Mouse (Mus musculus) lung, embryonic 16.5 days (tissue): ENCODE results near the gene Nlrp4f. TPM values are rescaled to one million over a fixed set of nuclear protein-coding genes. Genes with fewer than 3 reads are reported as not detected.
A peak's percentile ranks its signal among the peaks of the same experiment; 100 is the strongest.

Source experiments
- ATAC-seq: fragments of 200-750 bp; cut with Nextera tagmentation; 2 replicates; pipeline ENCODE4 v1.8.0; 2017; ENCODE audit warnings: low read depth, mild to moderate bottlenecking, moderate library complexity
- H3K27ac ChIP-seq: fragments of 300-500 bp; sonication (generic); 2 replicates; pipeline ENCODE4 v1.5.1; 2014; ENCODE audit warnings: mild to moderate bottlenecking, control low read depth, low read length
- H3K27me3 ChIP-seq: fragments of 300-500 bp; sonication (generic); 2 replicates; pipeline ENCODE4 v1.6.1; 2014; ENCODE audit warnings: low read depth, low read length, mixed read lengths; ENCODE audit not compliant: control insufficient read depth, insufficient read depth
- H3K36me3 ChIP-seq: fragments of 300-500 bp; sonication (generic); 2 replicates; pipeline ENCODE4 v1.6.1; 2014; ENCODE audit warnings: low read length; ENCODE audit not compliant: control insufficient read depth, insufficient read depth
- H3K4me1 ChIP-seq: fragments of 300-500 bp; sonication (generic); replicated peaks from 2 replicates; pipeline ENCODE4 v1.6.1; 2014; ENCODE audit warnings: low read length, mixed read lengths; ENCODE audit not compliant: control insufficient read depth, insufficient read depth
- H3K4me2 ChIP-seq: fragments of 300-500 bp; sonication (generic); 2 replicates; pipeline ENCODE4 v1.6.1; 2014; ENCODE audit warnings: low read depth, low read length, control low read depth
- H3K4me3 ChIP-seq: fragments of 300-500 bp; sonication (generic); 2 replicates; pipeline ENCODE4 v1.5.1; 2014; ENCODE audit warnings: mild to moderate bottlenecking, low read length, control low read depth
- H3K9ac ChIP-seq: fragments of 300-500 bp; sonication (generic); 2 replicates; pipeline ENCODE4 v1.6.1; 2014; ENCODE audit warnings: low read length, control low read depth
- H3K9me3 ChIP-seq: fragments of 300-500 bp; sonication (generic); 2 replicates; pipeline ENCODE4 v1.6.1; 2016; ENCODE audit warnings: low read length; ENCODE audit not compliant: control insufficient read depth
- WGBS: fragments of 180-500 bp; shearing (Covaris S2); extraction: QIAGEN DNeasy Blood & Tissue Kit; methylation state at CpG from one replicate; pipeline ENCODE4 v1.1.7; 2014; 5-methylcytosine and 5-hydroxymethylcytosine counted together
- polyA plus RNA-seq: library from polyadenylated mRNA; unstranded; fragments of >200 nt; fragmentation: Nextera tagmentation; extraction: Ambion mirVana; gene quantifications from 2 replicates; pipeline ENCODE4 v1.2.1, GENCODE M21; 2015

Gene Nlrp4f
- not detected in 2 replicates for polyA plus RNA-seq

DNA sequence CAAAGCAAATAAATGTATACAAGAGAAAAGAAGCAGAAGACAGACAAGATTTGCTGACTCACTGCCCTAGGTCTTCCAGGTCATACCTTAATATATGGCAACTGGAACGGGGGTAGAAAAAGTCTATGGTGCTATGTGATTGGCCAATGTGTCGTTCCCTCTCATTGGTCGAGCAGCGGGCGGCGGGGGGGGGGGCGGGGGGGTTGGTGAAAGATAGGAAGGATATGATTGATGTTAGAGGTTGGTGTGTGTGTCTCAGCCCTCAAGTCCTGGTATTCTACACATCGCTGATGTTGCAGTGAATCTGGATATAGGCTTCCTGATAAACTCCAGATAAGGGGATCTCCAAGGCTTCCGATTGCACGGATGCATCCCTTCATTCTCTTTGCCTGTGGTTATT, at the start of gene Nlrp4f:
Gene Nlrp4f, minus strand, starts transcription at position 101 of the 400 bp plus-strand sequence.
- H3K9ac ChIP-seq = no peak within 1 kb of the TSS
- WGBS = 89% methylated on average over 9 of the region's 10 CpGs
- no peaks in the 10 kb centered on the region; the same call in 1 of the 2 replicates for H3K9me3 ChIP-seq
- ATAC-seq = no peak
- no peak within 1 kb of the TSS for H3K4me3 ChIP-seq
- H3K4me1 ChIP-seq = no peaks in the 10 kb centered on the region
- no peaks in the 10 kb centered on the region for H3K27me3 ChIP-seq
- no peaks in the 10 kb centered on the region for H3K36me3 ChIP-seq
- no peak within 1 kb of the TSS for H3K27ac ChIP-seq
- H3K4me2 ChIP-seq = no peak within 1 kb of the TSS

DNA sequence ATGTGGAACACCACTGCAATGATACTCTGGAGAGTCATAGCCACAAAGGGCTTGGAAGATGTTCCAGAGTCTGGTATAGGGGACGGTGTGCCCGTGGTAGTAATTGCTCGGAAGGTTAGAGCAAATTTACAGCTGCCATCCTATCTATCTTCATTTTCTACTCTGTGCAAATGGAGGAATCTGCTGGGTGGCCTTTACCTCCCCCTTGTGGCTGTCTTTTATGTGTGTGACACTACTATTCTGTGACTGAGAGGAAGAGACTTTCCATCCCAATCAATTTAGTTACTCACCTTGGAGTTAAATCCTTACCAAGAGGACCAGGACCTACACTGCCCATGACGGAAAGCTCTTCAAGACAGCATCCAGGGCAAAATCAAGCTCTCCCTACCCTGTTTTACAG, 37.5 kb upstream of the Nlrp4f start:
- no peaks in the 10 kb centered on the region for H3K27me3 ChIP-seq
- ATAC-seq = no peak
- 93% methylated on average over 4 of the region's 4 CpGs for WGBS
- H3K9me3 ChIP-seq = peaks cover 10% of the 10 kb centered on the region
- H3K36me3 ChIP-seq = peaks cover 7% of the 10 kb centered on the region; the same call in 1 of the 2 replicates
- no peak overlapping the region for H3K4me2 ChIP-seq
- H3K9ac ChIP-seq = no peak overlapping the region
- no peak overlapping the region for H3K27ac ChIP-seq
- no peak overlapping the region for H3K4me3 ChIP-seq
- H3K4me1 ChIP-seq = peaks cover 6% of the 10 kb centered on the region; the same call in 1 of the 2 replicates

DNA sequence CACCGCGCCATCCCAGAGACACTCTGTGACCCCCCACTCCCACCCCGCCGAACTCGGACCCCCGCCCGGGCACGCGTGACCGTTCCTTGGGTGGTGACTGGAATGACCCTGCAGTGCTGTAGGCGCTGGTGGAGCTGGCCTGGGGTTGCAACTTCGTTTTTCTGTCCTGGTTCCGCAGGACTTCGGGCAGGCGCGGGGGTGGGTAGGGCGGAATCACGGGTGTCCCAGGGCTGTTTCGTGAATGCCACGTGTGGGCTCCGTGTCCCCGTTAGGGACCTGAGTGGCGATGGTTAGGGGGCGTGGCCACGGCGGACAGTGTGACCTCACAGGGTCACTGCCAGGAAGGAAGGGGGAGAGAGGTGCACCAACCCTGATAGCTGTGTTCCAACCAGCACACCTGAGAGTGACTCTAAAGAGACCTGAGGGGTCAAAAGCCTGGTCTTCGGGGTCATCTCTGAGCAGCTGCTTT, 36.6 kb upstream of the Nlrp4f start:
- Histone ChIP-seq H3K27me3 (no peaks in the 10 kb centered on the region), H3K4me2 (peak overlapping the region; percentile 99), H3K9me3 (peaks cover 10% of the 10 kb centered on the region), H3K4me1 (peaks cover 6% of the 10 kb centered on the region; the same call in 1 of the 2 replicates), H3K9ac (peak overlapping the region; percentile 79; the same call in 1 of the 2 replicates), H3K27ac (no peak overlapping the region), H3K4me3 (peak overlapping the region; percentile 79), H3K36me3 (0 out of 2 replicates have a peak, but pooled peaks cover 2% of the 10 kb centered on the region)
- ATAC-seq = no peak
- 27% methylated on average over 27 of the region's 27 CpGs for WGBS

DNA sequence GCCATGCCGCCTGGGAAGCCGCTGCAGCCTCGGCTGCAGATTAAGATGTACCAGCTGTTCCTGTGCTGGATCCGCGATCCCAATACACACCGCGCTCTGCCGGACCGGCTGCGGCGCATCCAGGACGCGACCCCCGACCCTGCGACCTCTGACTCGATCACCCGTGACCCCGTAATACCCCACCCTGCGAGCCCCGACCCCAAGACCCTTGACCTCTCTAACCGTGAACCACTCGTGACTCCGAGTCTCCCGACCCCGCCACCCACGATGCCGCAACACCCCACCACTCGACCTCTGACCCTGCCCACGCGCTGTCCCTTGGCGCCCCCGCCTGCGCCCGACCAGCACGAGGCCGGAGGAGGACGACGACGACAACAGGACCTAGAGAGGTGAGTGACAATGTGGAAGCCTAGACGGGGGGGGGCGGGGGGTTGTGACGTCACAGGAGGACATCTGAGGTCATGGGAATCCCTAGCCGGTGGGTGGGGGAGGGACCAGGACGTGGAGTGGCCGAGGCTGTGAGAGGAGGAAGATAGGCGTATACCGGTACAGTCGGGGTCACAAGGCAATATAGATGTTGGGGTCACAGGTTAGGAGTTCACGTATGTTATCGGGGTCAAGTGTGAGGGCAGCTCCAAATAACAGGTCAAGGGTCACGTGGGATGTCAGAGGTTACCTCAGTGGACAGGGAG, 36.0 kb upstream of the Nlrp4f start:
- Histone ChIP-seq H3K4me3 (peak overlapping the region; percentile 79), H3K27ac (peak overlapping the region; percentile 97), H3K36me3 (0 out of 2 replicates have a peak, but pooled peaks cover 2% of the 10 kb centered on the region), H3K4me2 (peak overlapping the region; percentile 99), H3K9ac (peak overlapping the region; percentile 79), H3K4me1 (peaks cover 6% of the 10 kb centered on the region; the same call in 1 of the 2 replicates), H3K9me3 (peaks cover 10% of the 10 kb centered on the region), H3K27me3 (no peaks in the 10 kb centered on the region)
- 3% methylated on average over 47 of the region's 51 CpGs for WGBS
- ATAC-seq = peak; percentile 32

DNA sequence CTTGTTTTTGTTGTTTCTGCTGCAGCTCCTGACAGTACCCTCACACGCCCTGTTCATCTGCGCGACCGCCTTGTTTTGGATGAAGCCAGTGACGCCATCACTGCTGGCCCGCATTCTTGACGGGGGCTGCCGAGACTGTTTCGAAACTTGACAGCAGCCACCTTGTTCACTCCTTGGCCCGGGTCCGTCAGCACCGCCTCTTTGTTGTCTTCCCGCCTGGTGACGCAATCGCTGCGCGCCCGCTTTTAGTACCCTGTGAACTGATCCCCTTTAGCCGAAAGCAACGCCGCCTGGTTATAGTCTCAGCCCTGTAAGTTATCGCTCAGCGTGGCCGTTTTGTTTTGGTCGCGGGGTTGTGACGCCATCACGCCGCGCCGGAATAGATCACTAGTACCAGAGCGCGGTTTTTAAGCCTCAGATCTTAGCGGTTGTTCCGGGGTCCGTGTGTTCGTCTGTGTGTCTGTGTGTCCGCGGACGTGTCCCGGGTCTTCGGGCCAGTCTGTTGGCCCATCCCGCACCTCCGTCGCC, 35.4 kb upstream of the Nlrp4f start:
- H3K36me3 ChIP-seq = 0 out of 2 replicates have a peak, but pooled peaks cover 2% of the 10 kb centered on the region
- peak overlapping the region; percentile 79 for H3K4me3 ChIP-seq
- peak overlapping the region; percentile 97 for H3K27ac ChIP-seq
- peak overlapping the region; percentile 99 for H3K4me2 ChIP-seq
- H3K4me1 ChIP-seq = peaks cover 6% of the 10 kb centered on the region; the same call in 1 of the 2 replicates
- H3K9ac ChIP-seq = peak overlapping the region; percentile 79
- H3K27me3 ChIP-seq = no peaks in the 10 kb centered on the region
- ATAC-seq = peak; percentile 90
- peaks cover 9% of the 10 kb centered on the region for H3K9me3 ChIP-seq
- WGBS = 0% methylated on average over 44 of the region's 45 CpGs

DNA sequence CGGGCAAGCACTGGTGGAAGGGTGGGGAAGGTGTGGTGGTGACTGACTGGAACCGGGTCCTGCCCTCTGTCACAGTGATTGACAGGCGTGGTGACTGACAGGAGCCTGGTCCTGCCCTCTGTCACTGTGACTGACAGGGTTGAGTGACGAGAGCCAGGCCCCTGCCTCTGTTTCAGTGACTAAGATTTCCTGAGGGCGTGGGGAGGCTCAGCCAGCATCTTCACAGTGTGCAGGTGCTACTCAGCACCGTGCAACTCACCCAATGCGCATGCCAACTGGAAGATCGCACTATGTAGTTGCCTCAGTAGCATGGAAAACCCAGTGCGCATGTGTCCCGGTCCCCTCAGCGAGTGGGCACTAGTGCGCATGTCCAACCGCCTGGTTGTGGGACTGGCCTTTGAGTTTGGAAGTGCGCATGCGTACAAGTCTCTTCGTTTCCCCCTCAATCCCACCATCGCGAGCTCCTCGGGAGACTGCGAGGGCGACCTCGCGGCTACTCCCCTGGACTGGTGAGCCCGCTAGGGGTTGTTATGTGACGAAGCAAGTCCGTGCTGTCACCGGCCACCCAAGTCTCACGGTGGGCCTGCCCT, 34.8 kb upstream of the Nlrp4f start:
- Histone ChIP-seq H3K36me3 (0 out of 2 replicates have a peak, but pooled peaks cover under 1% of the 10 kb centered on the region), H3K27ac (peak overlapping the region; percentile 97), H3K4me3 (peak overlapping the region; percentile 79), H3K9me3 (peaks cover 5% of the 10 kb centered on the region), H3K9ac (peak overlapping the region; percentile 79), H3K4me1 (peaks cover 6% of the 10 kb centered on the region; the same call in 1 of the 2 replicates), H3K4me2 (peak overlapping the region; percentile 99), H3K27me3 (no peaks in the 10 kb centered on the region)
- under 1% methylated on average over 28 of the region's 28 CpGs for WGBS
- peak; percentile 92 for ATAC-seq

DNA sequence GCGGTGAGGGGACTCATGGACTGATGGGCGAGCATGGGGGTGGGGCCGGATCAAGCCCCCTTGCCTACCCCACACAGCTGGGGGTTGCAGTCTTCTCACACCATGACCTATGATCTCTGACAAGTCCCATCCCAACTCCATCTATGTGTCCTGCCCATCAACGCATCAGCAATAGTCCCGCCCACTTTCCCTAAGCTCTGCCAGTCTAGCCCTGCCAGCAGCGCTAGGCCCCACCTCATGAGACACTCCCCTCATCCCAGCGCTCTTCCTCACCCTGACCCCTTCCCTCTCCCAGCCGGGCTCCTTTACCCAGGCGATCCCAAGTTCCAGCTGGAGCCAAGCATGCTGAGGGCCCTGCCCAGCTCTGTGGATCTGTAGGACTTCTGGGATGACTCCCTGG, 31.4 kb upstream of the Nlrp4f start:
- Histone ChIP-seq H3K4me2 (no peak overlapping the region), H3K9ac (no peak overlapping the region), H3K27ac (no peak overlapping the region), H3K4me1 (peaks cover 2% of the 10 kb centered on the region; the same call in 1 of the 2 replicates), H3K4me3 (no peak overlapping the region), H3K27me3 (no peaks in the 10 kb centered on the region), H3K36me3 (no peaks in the 10 kb centered on the region), H3K9me3 (no peaks in the 10 kb centered on the region)
- ATAC-seq = no peak
- WGBS = 67% methylated on average over 9 of the region's 9 CpGs

DNA sequence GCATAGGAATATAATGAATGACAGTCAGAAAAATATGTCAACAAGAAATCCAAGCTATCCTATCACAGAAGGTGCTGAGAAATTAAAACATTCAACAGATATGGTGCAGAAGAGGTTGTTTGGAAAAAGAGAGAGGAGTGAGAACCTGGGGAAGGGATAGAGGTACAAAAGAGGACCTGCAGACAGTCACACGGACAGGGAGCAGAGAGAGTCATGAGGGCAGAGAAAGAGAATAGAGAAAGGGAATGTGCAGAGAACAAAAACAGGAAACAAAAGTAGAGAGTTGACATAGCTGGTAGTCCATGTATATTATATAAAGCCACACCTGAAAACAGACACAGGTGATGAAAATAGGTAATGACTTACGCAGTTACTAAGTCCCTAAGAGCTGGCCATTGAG, 20.9 kb upstream of the Nlrp4f start:
- H3K27ac ChIP-seq = no peak overlapping the region
- no peak overlapping the region for H3K9ac ChIP-seq
- WGBS = 72% methylated on average over 2 of the region's 2 CpGs
- no peaks in the 10 kb centered on the region for H3K9me3 ChIP-seq
- H3K36me3 ChIP-seq = no peaks in the 10 kb centered on the region
- no peaks in the 10 kb centered on the region for H3K4me1 ChIP-seq
- ATAC-seq = no peak
- H3K4me2 ChIP-seq = no peak overlapping the region
- H3K27me3 ChIP-seq = no peaks in the 10 kb centered on the region
- H3K4me3 ChIP-seq = no peak overlapping the region

DNA sequence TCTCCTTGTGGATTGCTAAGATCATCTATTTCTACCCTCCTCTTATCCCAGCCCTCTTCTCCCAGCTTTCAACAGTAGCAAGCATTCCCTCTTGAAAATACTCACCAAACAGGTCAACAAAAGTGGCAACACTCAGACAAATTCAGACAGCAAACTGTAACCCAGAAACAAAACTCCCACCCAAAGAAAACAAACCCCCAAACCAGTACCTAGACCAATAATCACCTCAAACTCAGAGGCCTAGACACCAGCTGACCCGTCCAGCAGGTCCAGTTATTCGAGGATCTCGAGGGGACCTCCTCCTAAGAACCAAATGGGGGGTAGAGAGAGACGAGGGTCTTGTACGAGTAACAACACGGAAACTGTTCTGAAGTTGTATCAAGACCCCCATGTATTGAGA, 20.2 kb upstream of the Nlrp4f start:
- H3K36me3 ChIP-seq = no peaks in the 10 kb centered on the region
- WGBS = 59% methylated on average over 6 of the region's 6 CpGs
- no peak overlapping the region for H3K27ac ChIP-seq
- no peak overlapping the region for H3K4me2 ChIP-seq
- no peak for ATAC-seq
- H3K27me3 ChIP-seq = no peaks in the 10 kb centered on the region
- H3K9me3 ChIP-seq = no peaks in the 10 kb centered on the region
- no peak overlapping the region for H3K4me3 ChIP-seq
- H3K4me1 ChIP-seq = no peaks in the 10 kb centered on the region
- H3K9ac ChIP-seq = no peak overlapping the region
